Mouse (Mus musculus) limb, embryonic 12.5 days (tissue): ENCODE results near the gene Copz2. TPM values are rescaled to one million over a fixed set of nuclear protein-coding genes. Genes with fewer than 3 reads are reported as not detected.
"Not testable (repeated sequence)": the region's sequence is repeated elsewhere in the genome, so short reads cannot be mapped to it uniquely, and the experiment has no call there.

ENCODE experiments used
- ATAC-seq: fragments of 200-750 bp; cut with Nextera tagmentation; 2 replicates; pipeline ENCODE4 v1.8.0; 2017; ENCODE audit warnings: low read depth, moderate TSS enrichment; ENCODE audit not compliant: insufficient number of reproducible peaks, insufficient read depth, low FRiP score, low TSS enrichment
- H3K27ac ChIP-seq: fragments of 300-500 bp; sonication (generic); 2 replicates; pipeline ENCODE4 v1.5.1; 2016; ENCODE audit warnings: mild to moderate bottlenecking, moderate library complexity
- H3K27me3 ChIP-seq: fragments of 300-500 bp; sonication (generic); 2 replicates; pipeline ENCODE4 v1.6.1; 2016; ENCODE audit warnings: mild to moderate bottlenecking, moderate library complexity
- H3K36me3 ChIP-seq: fragments of 300-500 bp; sonication (generic); 2 replicates; pipeline ENCODE4 v1.6.1; 2016; ENCODE audit warnings: mild to moderate bottlenecking, moderate library complexity
- H3K4me1 ChIP-seq: fragments of 300-500 bp; sonication (generic); replicated peaks from 2 replicates; pipeline ENCODE4 v1.6.1; 2016
- H3K4me2 ChIP-seq: fragments of 300-500 bp; sonication (generic); 2 replicates; pipeline ENCODE4 v1.6.1; 2016; ENCODE audit warnings: mild to moderate bottlenecking, moderate library complexity
- H3K4me3 ChIP-seq: fragments of 300-500 bp; sonication (generic); replicated peaks from 2 replicates; pipeline ENCODE4 v1.5.1; 2016; ENCODE audit warnings: mild to moderate bottlenecking
- H3K9ac ChIP-seq: fragments of 300-500 bp; sonication (generic); replicated peaks from 2 replicates; pipeline ENCODE4 v1.6.1; 2016; ENCODE audit warnings: mild to moderate bottlenecking, moderate library complexity
- H3K9me3 ChIP-seq: fragments of 300-500 bp; sonication (generic); 2 replicates; pipeline ENCODE4 v1.6.1; 2016; ENCODE audit warnings: mild to moderate bottlenecking, moderate library complexity
- WGBS: fragments of 180-500 bp; shearing (Covaris S2); methylation state at CpG from one replicate; pipeline ENCODE4 v1.1.7; 2016; 5-methylcytosine and 5-hydroxymethylcytosine counted together
- polyA plus RNA-seq: library from polyadenylated mRNA; unstranded; fragments of >200 nt; fragmentation: Nextera tagmentation; extraction: Ambion mirVana; gene quantifications from 2 replicates; pipeline ENCODE4 v1.2.1, GENCODE M21; 2016

The Copz2 gene
- polyA plus RNA-seq, 1 experiment from 2014 or later = 78.1 TPM

DNA sequence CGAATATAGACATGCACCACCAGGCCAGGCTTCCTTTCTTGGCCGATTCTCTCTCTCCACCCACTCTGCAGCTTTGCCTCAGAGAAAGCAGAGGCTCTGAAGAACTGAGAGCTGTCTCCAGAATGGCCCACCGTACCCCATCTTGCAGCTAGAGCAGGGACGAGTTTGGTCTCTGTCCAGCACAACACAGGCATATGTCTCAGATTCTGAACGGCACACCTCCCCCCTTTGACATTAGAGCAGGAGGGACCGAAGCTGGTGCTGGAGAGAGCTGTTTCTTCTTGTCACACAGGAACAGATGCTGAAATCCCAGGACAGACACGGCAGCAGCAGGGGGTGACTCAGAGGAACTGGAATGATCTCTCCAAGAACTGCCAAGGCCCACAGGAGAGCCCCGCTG is 9.4 kb upstream of the Copz2 start:
- H3K9me3 ChIP-seq = no peaks in the 10 kb centered on the region
- no peak overlapping the region for H3K4me2 ChIP-seq
- peaks cover 4% of the 10 kb centered on the region; the same call in 1 of the 2 replicates for H3K27me3 ChIP-seq
- H3K4me1 ChIP-seq = no peaks in the 10 kb centered on the region
- ATAC-seq = no peak
- no peaks in the 10 kb centered on the region for H3K36me3 ChIP-seq
- H3K27ac ChIP-seq = no peak overlapping the region
- H3K9ac ChIP-seq = no peak overlapping the region
- WGBS = 48% methylated on average over 8 of the region's 8 CpGs
- no peak overlapping the region for H3K4me3 ChIP-seq

DNA sequence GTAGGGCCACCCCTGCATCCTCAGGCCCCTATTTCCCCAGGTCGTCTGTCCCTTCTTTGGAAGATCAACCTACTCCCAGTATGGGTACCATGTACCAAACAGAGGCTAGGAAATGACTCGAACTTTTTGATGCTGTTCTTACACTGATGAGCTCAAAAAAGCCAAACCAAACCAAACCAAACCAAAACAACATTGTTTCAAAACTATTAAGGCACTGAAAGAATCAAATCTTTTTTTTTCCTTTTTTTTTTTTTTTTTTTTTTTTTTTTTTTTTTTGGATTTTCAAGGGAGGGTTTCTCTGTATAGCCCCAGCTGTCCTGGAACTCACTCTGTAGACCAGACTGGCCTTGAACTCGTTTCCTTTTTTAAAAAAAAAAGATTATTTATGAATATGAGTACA is 6.0 kb upstream of the Copz2 start:
- Histone ChIP-seq H3K4me1 (peaks cover 8% of the 10 kb centered on the region), H3K27ac (no peak overlapping the region), H3K27me3 (peaks cover 3% of the 10 kb centered on the region; the same call in 1 of the 2 replicates), H3K9ac (no peak overlapping the region), H3K4me2 (no peak overlapping the region), H3K36me3 (no peaks in the 10 kb centered on the region), H3K4me3 (no peak overlapping the region), H3K9me3 (no peaks in the 10 kb centered on the region)
- no peak for ATAC-seq
- WGBS = 60% methylated on average over 3 of the region's 3 CpGs

DNA sequence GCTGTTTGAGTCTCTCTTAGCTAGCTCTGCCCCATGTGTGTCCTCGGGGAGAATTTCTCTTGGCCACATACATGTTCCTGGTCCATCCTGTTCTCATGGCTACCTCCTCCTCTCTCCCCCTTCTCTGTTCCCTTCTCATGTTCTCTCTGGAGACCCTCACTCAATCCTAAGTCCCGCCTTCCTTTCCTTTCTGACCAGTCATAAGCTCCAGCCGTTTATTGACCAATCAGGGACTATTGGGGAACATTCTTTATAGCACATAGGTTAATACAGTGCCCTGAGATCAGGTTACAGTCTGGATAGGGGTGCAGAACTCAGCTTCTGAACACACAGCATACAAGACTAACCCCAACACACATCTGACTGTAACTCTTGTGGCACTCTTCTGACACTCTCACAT is 2.4 kb upstream of the Copz2 start:
- 25% methylated on average over 3 of the region's 3 CpGs for WGBS
- Histone ChIP-seq H3K36me3 (no peaks in the 10 kb centered on the region), H3K9ac (no peak overlapping the region), H3K27me3 (peaks cover 5% of the 10 kb centered on the region; the same call in 1 of the 2 replicates), H3K9me3 (no peaks in the 10 kb centered on the region), H3K4me3 (no peak overlapping the region), H3K27ac (peak overlapping the region; percentile 19; the same call in 1 of the 2 replicates), H3K4me2 (no peak overlapping the region), H3K4me1 (peaks cover 14% of the 10 kb centered on the region)
- peak; percentile 83 for ATAC-seq

DNA sequence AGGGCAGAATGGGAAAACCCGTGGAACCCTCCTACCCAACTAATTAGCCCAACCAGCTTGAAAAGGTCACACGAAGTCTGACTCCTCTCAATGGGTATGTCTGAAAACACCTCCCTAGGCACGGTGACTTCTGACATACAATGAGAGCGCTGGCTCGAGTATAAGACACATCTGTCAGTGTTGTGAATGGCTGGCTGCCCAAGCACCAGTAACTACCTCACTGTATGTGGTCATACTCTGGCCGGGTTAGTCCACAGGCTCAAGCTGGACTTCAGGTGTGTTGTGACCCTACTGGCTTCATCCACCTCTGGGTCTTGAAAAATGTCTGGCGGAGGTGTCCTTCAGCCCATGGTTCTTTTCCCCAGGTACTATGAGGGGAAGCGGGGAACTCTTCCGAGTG is 976 bp upstream of the Copz2 start:
- WGBS = 73% methylated on average over 9 of the region's 9 CpGs
- Histone ChIP-seq H3K27ac (no peak overlapping the region), H3K4me2 (no peak overlapping the region), H3K9me3 (no peaks in the 10 kb centered on the region), H3K36me3 (no peaks in the 10 kb centered on the region), H3K4me3 (no peak overlapping the region), H3K9ac (no peak overlapping the region), H3K27me3 (peaks cover 5% of the 10 kb centered on the region; the same call in 1 of the 2 replicates), H3K4me1 (peaks cover 14% of the 10 kb centered on the region)
- ATAC-seq = no peak

DNA sequence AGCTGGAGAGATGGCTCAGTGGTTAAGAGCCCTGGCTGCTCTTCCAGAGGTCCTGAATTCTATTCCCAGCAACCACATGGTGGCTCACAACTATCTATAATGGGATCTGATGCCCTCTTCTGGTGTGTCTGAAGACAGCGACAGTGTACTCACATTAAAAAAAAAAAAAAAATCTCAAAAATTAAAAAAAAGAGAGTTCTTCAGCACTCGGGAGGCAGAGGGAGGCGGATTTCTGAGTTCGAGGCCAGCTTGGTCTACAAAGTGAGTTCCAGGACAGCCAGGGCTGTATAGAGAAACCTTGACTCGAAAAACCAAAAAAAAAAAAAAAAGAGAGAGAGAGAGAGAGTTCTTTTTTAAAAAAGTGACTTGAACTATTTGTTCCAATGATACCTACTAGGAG is 525 bp upstream of the Copz2 start:
- Histone ChIP-seq H3K4me2 (peak overlapping the region; percentile 70), H3K4me1 (peaks cover 14% of the 10 kb centered on the region), H3K27ac (peak overlapping the region; percentile 72; the same call in 1 of the 2 replicates), H3K4me3 (peak overlapping the region; percentile 71)
- ATAC-seq, H3K27me3 ChIP-seq, H3K9ac ChIP-seq, H3K36me3 ChIP-seq, H3K9me3 ChIP-seq: not testable (repeated sequence)
- WGBS = 80% methylated on average over 5 of the region's 5 CpGs

- Histone ChIP-seq H3K27me3 (peaks cover 8% of the 10 kb centered on the region), H3K9me3 (no peaks in the 10 kb centered on the region), H3K9ac (no peak overlapping the region), H3K4me2 (no peak overlapping the region), H3K36me3 (peaks cover 6% of the 10 kb centered on the region), H3K27ac (no peak overlapping the region), H3K4me1 (peaks cover 18% of the 10 kb centered on the region), H3K4me3 (no peak overlapping the region)
- no peak for ATAC-seq
- 69% methylated on average over 5 of the region's 5 CpGs for WGBS
These were observed 7.8 kb downstream of the Copz2 start for GRCm38 (mm10) chr11:96857446-96857845.

GRCm38 (mm10) chr11:96859635-96860034 is 10.0 kb downstream of the Copz2 start:
- Histone ChIP-seq H3K4me3 (no peak overlapping the region), H3K27ac (no peak overlapping the region), H3K4me2 (no peak overlapping the region), H3K4me1 (peaks cover 32% of the 10 kb centered on the region), H3K36me3 (peaks cover 6% of the 10 kb centered on the region), H3K9ac (no peak overlapping the region), H3K9me3 (no peaks in the 10 kb centered on the region), H3K27me3 (peaks cover 22% of the 10 kb centered on the region)
- WGBS = 81% methylated on average over 4 of the region's 4 CpGs
- ATAC-seq = no peak

DNA sequence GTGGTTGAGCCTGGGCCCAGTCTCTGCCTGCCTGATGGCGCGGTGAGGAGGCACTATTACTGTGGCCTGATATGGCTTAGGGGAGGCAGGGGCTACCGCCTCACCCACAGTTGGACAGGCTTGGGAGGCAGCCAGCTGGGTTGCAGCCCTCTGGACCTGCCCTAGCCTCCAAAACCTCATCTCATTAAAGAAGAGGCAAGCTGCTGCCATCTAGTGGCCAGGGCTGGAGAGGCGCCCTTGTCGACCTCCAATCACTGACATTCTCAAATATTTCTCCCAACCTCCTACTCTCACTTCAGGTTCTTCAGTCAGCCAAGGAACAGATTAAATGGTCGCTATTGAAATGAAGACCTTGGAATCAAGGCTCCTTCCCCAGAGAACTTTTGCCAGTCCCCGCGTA is 10.9 kb downstream of the Copz2 start:
- Histone ChIP-seq H3K9me3 (no peaks in the 10 kb centered on the region), H3K27ac (no peak overlapping the region), H3K36me3 (no peaks in the 10 kb centered on the region; the same call in 1 of the 2 replicates), H3K27me3 (peaks cover 22% of the 10 kb centered on the region), H3K4me1 (peaks cover 32% of the 10 kb centered on the region), H3K9ac (no peak overlapping the region), H3K4me3 (no peak overlapping the region), H3K4me2 (no peak overlapping the region)
- peak; percentile 52; the same call in 1 of the 2 replicates for ATAC-seq
- 10% methylated on average over 8 of the region's 8 CpGs for WGBS

DNA sequence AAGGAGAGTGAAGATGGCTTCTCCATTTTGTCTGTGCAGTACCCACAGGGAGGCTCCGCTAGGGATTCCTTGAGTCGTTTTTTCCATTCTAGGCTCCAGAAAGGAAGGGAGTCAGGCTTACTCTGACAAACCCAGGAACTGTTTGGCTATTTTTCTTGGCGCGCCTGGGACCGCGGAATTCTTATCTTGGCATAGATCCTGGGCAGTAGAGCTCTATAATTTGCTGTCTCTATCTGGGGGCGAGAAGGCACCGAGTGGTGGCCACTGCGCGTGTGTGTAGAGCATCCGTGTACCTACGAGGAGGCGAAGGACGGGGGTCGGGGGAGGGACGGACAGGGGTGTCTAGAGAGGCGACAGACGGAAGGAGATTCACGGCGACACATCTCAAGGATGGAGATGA is 11.8 kb downstream of the Copz2 start:
- Histone ChIP-seq H3K27ac (no peak overlapping the region), H3K4me1 (peaks cover 32% of the 10 kb centered on the region), H3K9me3 (no peaks in the 10 kb centered on the region), H3K27me3 (peaks cover 22% of the 10 kb centered on the region), H3K4me2 (peak overlapping the region; percentile 74), H3K36me3 (no peaks in the 10 kb centered on the region; the same call in 1 of the 2 replicates), H3K9ac (peak overlapping the region; percentile 47), H3K4me3 (peak overlapping the region; percentile 41)
- ATAC-seq = peak; percentile 7; the same call in 1 of the 2 replicates
- 2% methylated on average over 20 of the region's 20 CpGs for WGBS

DNA sequence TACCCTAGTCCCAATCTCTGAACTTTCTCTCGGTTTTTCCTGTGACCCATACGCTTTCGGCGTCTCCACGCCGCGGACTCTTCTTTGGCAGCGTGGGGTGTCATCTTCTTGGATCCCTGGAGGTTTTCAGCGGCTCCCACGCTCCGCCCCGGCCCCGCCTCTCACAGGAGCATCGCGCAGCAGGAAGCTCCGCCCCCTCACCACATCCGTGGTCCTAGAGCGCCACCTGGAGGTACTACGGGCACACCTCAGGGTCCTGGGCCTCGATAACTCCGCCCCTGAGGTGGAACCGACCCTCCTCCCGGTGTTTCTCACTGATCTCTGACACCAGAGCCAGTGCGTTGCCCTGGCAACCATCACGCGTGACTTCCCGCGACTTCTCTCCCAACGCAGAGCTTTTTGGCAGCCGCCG is 12.2 kb downstream of the Copz2 start:
- Histone ChIP-seq H3K4me3 (peak overlapping the region; percentile 41), H3K9me3 (no peaks in the 10 kb centered on the region), H3K9ac (peak overlapping the region; percentile 47; the same call in 1 of the 2 replicates), H3K4me1 (peaks cover 32% of the 10 kb centered on the region), H3K4me2 (peak overlapping the region; percentile 74), H3K27ac (no peak overlapping the region), H3K27me3 (peaks cover 22% of the 10 kb centered on the region), H3K36me3 (no peaks in the 10 kb centered on the region; the same call in 1 of the 2 replicates)
- ATAC-seq = peak; percentile 82
- WGBS = under 1% methylated on average over 31 of the region's 31 CpGs

DNA sequence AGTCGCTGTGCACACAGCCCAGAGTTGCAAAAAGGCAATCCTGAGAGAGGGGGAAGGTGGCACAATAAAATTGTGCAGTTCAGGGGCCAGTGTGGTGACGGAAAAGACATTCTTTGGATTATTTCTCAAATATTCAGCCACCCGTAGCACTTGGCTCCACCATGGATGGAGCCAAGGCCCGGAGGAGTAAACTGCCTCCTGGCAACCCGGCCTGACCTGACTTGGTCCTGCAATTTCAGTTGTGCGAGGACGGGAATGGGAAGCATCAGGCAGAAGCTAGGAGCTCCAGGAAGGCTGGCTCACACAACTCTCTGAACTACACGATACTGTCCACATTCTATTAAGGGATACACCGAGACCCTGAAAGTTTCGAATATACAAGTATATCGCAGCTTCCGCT is 12.9 kb downstream of the Copz2 start:
- Histone ChIP-seq H3K4me2 (peak overlapping the region; percentile 74), H3K9me3 (no peaks in the 10 kb centered on the region), H3K9ac (no peak overlapping the region), H3K27me3 (peaks cover 22% of the 10 kb centered on the region), H3K4me3 (no peak overlapping the region), H3K36me3 (no peaks in the 10 kb centered on the region), H3K4me1 (peaks cover 32% of the 10 kb centered on the region), H3K27ac (no peak overlapping the region)
- WGBS = 74% methylated on average over 12 of the region's 12 CpGs
- no peak for ATAC-seq
